In genomic region chr7:128417226-128417929, GRCm38 (mm10) we compare ENCODE assay signal across 8 mouse cellular contexts. TPM values are rescaled to one million over a fixed set of nuclear protein-coding genes. Genes with fewer than 3 reads are reported as not detected.
DNase-seq lines count a peak whose midpoint lies in the region; ATAC-seq and TF ChIP-seq lines count a peak whose summit lies in the region.

No protein-coding gene starts in this region.

- peak overlapping the region; percentile 63 for H3K9ac ChIP-seq in kidney, embryonic 14.5 days (ENCODE audit: low read depth, low read length)
- H3K9ac ChIP-seq in limb, embryonic 14.5 days (ENCODE audit: low read depth, low read length, severe bottlenecking) = peak overlapping the region; percentile 65
- peak overlapping the region; percentile 69 for H3K9ac ChIP-seq in neural tube, embryonic 12.5 days

- H3K4me1 ChIP-seq in kidney, embryonic 14.5 days (ENCODE audit: control insufficient read depth, insufficient read depth, low read length) = peaks cover 7% of the 10 kb centered on the region; the same call in 1 of the 2 replicates
- H3K4me1 ChIP-seq in limb, embryonic 14.5 days (ENCODE audit: control insufficient read depth, insufficient read depth, low read length) = peaks cover 4% of the 10 kb centered on the region; the same call in 1 of the 2 replicates
- peaks cover 14% of the 10 kb centered on the region; the same call in 1 of the 2 replicates for H3K4me1 ChIP-seq in neural tube, embryonic 12.5 days

- no peak for DNase-seq in kidney, postnatal 14 days
- peak; percentile 15 for DNase-seq in ES-CJ7 (ENCODE audit: low read depth, low spot score)
- DNase-seq in limb, embryonic 14.5 days (ENCODE audit: low spot score) = no peak
- DNase-seq in ovary, postnatal 14 days (ENCODE audit: low spot score) = no peak
- DNase-seq in cerebellum, adult 9-10 months = no peak

- H3K4me2 ChIP-seq in kidney, embryonic 14.5 days (replicated peaks; ENCODE audit: low read depth, low read length) = peak overlapping the region; percentile 99
- peak overlapping the region; percentile 98 for H3K4me2 ChIP-seq in limb, embryonic 14.5 days (replicated peaks; ENCODE audit: low read depth, low read length, severe bottlenecking)
- peak overlapping the region; percentile 98 for H3K4me2 ChIP-seq in neural tube, embryonic 12.5 days (replicated peaks)

- no peak for TF ChIP-seq POLR2A in limb, embryonic 14.5 days (IDR thresholded peaks at IDR 0.05; ENCODE audit: borderline replicate concordance, extremely low read depth, insufficient read depth, insufficient read length)

- peak overlapping the region; percentile 70 for H3K4me3 ChIP-seq in kidney, embryonic 14.5 days (ENCODE audit: low read length)
- H3K4me3 ChIP-seq in limb, embryonic 14.5 days (replicated peaks; ENCODE audit: low read length) = peak overlapping the region; percentile 70
- peak overlapping the region; percentile 71 for H3K4me3 ChIP-seq in neural tube, embryonic 12.5 days

- no peak overlapping the region for H3K27ac ChIP-seq in kidney, embryonic 14.5 days (ENCODE audit: low read depth, low read length)
- H3K27ac ChIP-seq in limb, embryonic 14.5 days (replicated peaks; ENCODE audit: low read depth, low read length) = no peak overlapping the region
- no peak overlapping the region for H3K27ac ChIP-seq in neural tube, embryonic 12.5 days

- WGBS in kidney, embryonic 14.5 days = 2% methylated on average over 31 of the region's 32 CpGs
- 3% methylated on average over 32 of the region's 32 CpGs for WGBS in limb, embryonic 14.5 days
- WGBS in neural tube, embryonic 12.5 days = 3% methylated on average over 32 of the region's 32 CpGs

- peaks cover 48% of the 10 kb centered on the region for H3K27me3 ChIP-seq in kidney, embryonic 14.5 days (ENCODE audit: control insufficient read depth, insufficient read depth, low read length)
- peaks cover 67% of the 10 kb centered on the region for H3K27me3 ChIP-seq in limb, embryonic 14.5 days (ENCODE audit: control insufficient read depth, insufficient read depth, low read length)
- H3K27me3 ChIP-seq in neural tube, embryonic 12.5 days (replicated peaks) = peaks cover 72% of the 10 kb centered on the region

- H3K9me3 ChIP-seq in kidney, embryonic 14.5 days (ENCODE audit: control insufficient read depth, low read length) = no peaks in the 10 kb centered on the region
- H3K9me3 ChIP-seq in limb, embryonic 14.5 days (ENCODE audit: control insufficient read depth, low read length) = no peaks in the 10 kb centered on the region
- H3K9me3 ChIP-seq in neural tube, embryonic 12.5 days = no peaks in the 10 kb centered on the region

- 0 out of 2 replicates have a peak, but pooled peaks have one; percentile 16 for ATAC-seq in kidney, embryonic 14.5 days (ENCODE audit: low FRiP score, low TSS enrichment)
- ATAC-seq in erythroblast, adult 5-6 weeks (replicated peaks; ENCODE audit: low FRiP score, poor library complexity, severe bottlenecking) = peak; percentile 47
- ATAC-seq in limb, embryonic 14.5 days (ENCODE audit: low FRiP score, low read depth) = no peak
- peak; percentile 25; the same call in 1 of the 2 replicates for ATAC-seq in neural tube, embryonic 12.5 days (ENCODE audit: low FRiP score, low read depth)

- no peaks in the 10 kb centered on the region for H3K36me3 ChIP-seq in kidney, embryonic 14.5 days (ENCODE audit: control insufficient read depth, insufficient read depth, low read length)
- no peaks in the 10 kb centered on the region for H3K36me3 ChIP-seq in limb, embryonic 14.5 days (ENCODE audit: control insufficient read depth, insufficient read depth, low read length)
- no peaks in the 10 kb centered on the region for H3K36me3 ChIP-seq in neural tube, embryonic 12.5 days

RNA-seq across cellular contexts. Expression of gene Rgs10, which starts 1.2 kb away (rescaled TPM):
- 7.6 and 8.7 TPM in 2 replicates for polyA plus RNA-seq in kidney, embryonic 14.5 days (2014; fragmentation: Nextera tagmentation; extraction: Ambion mirVana)
- total RNA-seq in erythroblast, adult 5-6 weeks (2015; ENCODE audit: low replicate concordance) = 21.9 and 24.5 TPM in 2 replicates
- total RNA-seq in erythroblast, adult 5-6 weeks (2017; ENCODE audit: low replicate concordance) = 22.7 and 44.9 TPM in 2 replicates
- 9.7 and 13.6 TPM in 2 replicates for polyA plus RNA-seq in limb, embryonic 14.5 days (2012; rRNA removed)
- polyA plus RNA-seq in limb, embryonic 14.5 days (2014; fragmentation: Nextera tagmentation; extraction: Ambion mirVana) = 17.2 and 17.7 TPM in 2 replicates
- 18.6 and 22.7 TPM in 2 replicates for polyA plus RNA-seq in neural tube, embryonic 12.5 days (2016; fragmentation: Nextera tagmentation; extraction: Ambion mirVana)

RNA-seq across cellular contexts. Expression of gene Tial1, which starts 44.1 kb away (rescaled TPM):
- 40.0 and 41.0 TPM in 2 replicates for polyA plus RNA-seq in kidney, embryonic 14.5 days (2014; fragmentation: Nextera tagmentation; extraction: Ambion mirVana)
- 65.6 and 74.4 TPM in 2 replicates for total RNA-seq in erythroblast, adult 5-6 weeks (2015; ENCODE audit: low replicate concordance)
- total RNA-seq in erythroblast, adult 5-6 weeks (2017; ENCODE audit: low replicate concordance) = 52.6 and 91.2 TPM in 2 replicates
- 191 and 204 TPM in 2 replicates for polyA plus RNA-seq in limb, embryonic 14.5 days (2012; rRNA removed)
- polyA plus RNA-seq in limb, embryonic 14.5 days (2014; fragmentation: Nextera tagmentation; extraction: Ambion mirVana) = 42.6 and 43.5 TPM in 2 replicates
- 29.4 and 30.9 TPM in 2 replicates for polyA plus RNA-seq in neural tube, embryonic 12.5 days (2016; fragmentation: Nextera tagmentation; extraction: Ambion mirVana)
